Mouse (Mus musculus): Measurements from ENCODE around the gene Fnbp1l. TPM values are rescaled to one million over a fixed set of nuclear protein-coding genes. Genes with fewer than 3 reads are reported as not detected.

The Fnbp1l gene
- total RNA-seq (2021): 10 to 100 TPM; 26.4 to 29.3 TPM
- long read RNA-seq, experiment 1, partial matches to known transcripts: 0 of 4 reads
- long read RNA-seq, experiment 1, other reads (novel, unspliced or antisense): 4 of 4 reads
- long read RNA-seq, experiment 2, partial matches to known transcripts: 0 of 2 reads
- long read RNA-seq, experiment 2, other reads (novel, unspliced or antisense): 2 of 2 reads

GRCm38 (mm10) chr3:122618991-122619930, at the start of gene Fnbp1l:
Gene Fnbp1l (minus strand): TSS chr3:122619715.
- DNase-seq: peak; percentile 90

DNA sequence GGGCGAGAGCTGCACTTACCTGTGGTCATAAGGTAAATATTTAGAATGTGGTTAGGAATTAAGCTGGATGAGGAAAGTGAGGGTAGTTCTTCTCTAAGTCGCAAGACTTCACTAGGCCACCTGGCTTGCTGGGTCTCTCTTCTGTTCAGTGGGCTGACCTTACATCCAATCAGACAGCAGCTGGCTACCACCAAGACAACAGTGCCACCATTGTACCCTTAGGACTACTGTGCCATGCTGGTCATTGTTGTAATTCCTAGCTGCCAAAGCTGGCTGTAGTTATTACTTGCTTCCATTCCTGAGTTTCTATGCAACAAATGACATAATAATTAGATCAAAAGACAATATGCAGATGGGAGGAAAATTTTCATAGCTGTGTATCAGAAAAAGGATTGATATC, 41.3 kb upstream of the Fnbp1l start:
- DNase-seq: no peak

DNA sequence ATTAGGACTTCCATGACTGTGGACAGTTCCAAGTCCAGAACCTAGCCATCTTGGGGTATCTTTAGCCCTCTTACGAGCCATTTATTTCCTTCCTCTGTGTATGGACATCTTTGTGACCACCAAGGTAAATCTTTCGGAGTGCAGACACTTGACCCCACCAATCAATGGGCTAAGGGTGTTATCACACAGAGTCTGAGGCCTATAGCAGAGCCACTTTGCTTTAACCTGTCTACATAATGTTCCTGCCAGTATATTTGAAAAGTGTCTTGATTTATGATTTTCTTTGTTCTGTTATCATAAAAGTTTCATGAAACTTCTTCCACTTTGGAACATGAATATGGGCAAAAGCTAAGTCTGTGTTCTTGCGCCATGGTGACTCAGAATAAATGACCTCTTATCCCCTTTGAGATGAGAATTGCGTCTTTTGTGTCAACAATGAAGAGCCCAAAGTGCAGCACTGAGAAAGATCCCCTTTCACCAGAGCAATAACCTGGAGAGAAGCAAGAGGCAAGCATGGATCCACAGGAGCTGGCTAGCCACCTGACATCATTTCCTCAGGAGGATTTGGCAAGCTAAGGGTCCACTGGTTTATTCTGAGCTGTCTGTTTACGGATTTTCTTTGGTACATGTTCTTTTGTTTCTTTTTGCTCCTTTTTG, 39.9 kb upstream of the Fnbp1l start:
- DNase-seq: no peak

GRCm38 (mm10) chr3:122647195-122647837, 27.8 kb upstream of the Fnbp1l start:
- DNase-seq: no peak

- no peak for DNase-seq
These were observed 20.8 kb upstream of the Fnbp1l start for GRCm38 (mm10) chr3:122640286-122640685.

DNA sequence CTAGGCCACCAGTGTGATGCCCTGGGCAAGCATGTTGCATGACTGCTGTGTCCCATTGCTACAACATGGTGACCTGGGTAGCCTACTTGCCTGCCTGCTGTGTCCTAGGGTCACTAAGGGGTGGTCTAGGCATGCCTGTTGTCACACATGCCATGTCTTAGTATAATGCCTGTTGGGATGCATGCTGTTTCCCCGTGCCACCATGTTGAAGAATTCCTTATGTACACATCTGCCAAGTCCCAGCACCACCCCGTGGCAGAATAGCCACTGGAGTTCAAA, 19.6 kb upstream of the Fnbp1l start:
- DNase-seq: no peak

DNA sequence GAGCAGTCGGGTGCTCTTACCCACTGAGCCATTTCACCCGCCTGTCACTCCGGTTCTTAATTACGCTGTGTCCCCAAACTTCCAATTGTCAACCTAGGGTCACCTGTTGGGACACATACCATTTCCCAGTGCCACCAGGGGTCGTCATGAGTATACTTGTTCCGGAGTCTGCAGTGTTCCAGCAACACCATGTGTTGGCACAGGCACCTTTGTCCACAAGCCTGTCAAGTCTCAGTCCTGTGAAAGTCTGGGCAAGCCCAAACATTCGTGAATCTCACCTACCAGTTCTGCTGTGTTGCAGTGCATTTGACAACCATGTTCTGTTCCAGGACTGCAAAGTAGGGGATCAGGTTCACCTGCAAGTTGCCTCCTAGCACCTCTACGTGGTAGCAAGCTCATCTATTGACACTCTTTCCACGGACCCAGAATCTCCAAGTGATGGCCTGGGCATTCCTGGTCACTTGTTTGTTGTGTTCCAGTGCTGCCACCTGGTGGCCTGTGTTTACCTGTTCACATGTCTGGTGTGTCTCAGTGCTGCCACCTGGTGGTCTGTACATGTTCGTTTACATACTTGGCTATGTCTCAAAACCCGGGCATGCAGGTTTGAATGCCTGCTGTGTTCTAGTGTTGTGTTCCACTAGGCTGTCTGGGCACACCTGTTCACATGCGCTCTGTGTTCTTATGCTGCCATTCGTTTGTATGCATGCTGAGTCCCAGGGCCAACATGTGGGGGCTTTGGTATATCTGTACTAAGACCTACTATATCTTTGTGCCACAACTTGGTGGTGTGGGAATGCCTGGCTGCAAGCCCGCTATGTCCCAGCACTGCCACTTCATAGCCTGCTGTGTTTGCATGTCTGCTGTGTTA, 19.0 kb upstream of the Fnbp1l start:
- peak; percentile 95 for DNase-seq

DNA sequence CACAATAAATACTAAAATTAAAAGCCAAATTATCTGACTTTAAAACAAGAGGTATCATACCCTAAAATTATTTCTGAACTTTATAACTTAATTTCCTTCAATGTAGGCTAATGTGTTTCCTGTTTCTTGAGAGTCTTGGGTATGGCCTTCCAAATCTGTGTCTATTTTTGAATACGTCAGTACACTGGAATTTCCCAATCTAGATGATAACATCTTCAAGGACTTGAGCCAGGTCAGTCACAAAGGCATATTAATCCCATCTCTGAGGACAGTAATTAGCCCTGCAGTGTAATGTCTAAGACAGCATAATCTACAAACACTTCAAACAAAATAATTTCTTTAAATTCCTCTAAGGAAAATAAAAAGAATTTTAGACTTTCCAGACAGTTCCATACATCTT, 17.8 kb upstream of the Fnbp1l start:
- no peak for DNase-seq

GRCm38 (mm10) chr3:122635246-122635645, 15.7 kb upstream of the Fnbp1l start:
- no peak for DNase-seq

DNA sequence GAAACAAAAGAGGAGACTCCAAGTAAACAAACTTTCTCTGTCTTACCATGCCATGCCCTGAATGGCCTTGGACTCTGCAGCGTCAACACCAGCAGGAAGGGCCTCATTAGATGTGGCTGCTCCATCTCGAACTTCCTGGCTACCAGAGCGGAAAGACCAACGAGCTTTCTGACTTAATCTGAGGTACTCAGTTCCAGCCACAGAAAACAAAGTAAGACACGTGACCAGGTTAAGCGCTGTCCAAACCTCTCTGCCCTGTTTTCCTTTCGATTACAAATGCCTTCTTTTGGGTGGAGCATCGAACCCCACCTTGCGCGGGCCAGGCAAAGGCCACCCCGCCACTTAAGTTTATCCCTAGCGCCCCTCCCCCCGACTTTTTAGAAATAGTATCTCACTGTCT, 10.1 kb upstream of the Fnbp1l start:
- DNase-seq: peak; percentile 15

DNA sequence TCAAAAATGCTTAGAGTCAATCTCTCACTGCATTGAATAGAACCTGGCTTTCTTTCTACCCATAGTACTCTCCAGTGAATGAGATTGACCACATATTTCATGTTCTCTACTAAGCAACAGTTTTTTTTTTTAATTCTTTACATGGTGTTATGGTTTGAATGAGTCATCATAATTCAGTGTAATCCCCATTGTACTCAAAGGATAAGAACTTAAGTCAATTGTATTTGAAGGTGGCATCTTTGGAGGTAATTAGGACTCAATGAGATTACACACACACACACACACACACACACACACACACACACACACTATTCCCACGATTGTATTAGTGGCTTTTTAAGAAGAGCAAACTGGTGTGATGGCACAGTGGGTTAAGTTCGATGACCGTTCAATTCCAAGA, 9.4 kb upstream of the Fnbp1l start:
- no peak for DNase-seq

DNA sequence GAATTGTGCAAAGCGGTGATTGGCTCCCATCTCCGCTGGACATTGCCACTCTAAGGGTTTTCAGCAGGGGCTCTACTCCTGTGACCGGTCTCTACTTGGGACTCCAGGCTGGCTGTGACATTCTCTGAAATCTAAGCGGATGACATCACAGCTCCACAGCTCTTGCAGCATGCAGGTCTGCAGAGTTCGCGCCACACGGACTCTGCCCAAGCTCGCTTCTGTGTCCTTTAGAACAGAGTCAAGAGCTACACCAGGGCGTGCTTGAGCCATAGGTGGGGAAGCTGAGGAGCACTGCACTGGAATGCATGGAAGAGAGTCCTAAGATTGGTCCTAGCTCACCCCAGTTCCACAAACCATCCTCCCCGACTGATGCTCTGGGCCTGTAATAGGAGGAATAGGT, 9.0 kb upstream of the Fnbp1l start:
- no peak for DNase-seq

GRCm38 (mm10) chr3:122627846-122628245, 8.3 kb upstream of the Fnbp1l start:
- no peak for DNase-seq

GRCm38 (mm10) chr3:122624591-122624990, 5.1 kb upstream of the Fnbp1l start:
- DNase-seq: peak; percentile 69

- peak; percentile 56 for DNase-seq
These were observed 893 bp upstream of the Fnbp1l start for GRCm38 (mm10) chr3:122620285-122620931.

- no peak for DNase-seq
These were observed 393 bp upstream of the Fnbp1l start for GRCm38 (mm10) chr3:122619931-122620284.

DNA sequence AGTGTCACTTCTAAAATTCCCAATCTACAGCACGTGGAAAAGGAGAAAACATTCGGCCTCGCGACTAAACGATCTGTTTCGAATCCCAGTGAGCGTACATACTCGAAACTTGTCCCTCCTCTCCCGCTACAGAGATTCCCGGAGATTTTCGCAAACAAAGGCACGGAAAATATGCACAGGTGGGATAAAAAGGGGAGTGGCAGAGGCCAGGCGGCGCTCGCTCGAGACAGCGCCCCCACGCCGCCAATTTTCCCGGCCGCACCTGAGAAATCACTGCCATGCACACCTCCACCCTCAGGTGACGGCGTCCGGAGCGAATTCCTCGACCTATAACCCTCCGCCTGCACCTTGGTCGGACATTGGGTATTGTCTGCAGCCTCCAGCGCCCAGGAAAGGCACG, 1.1 kb downstream of the Fnbp1l start:
- DNase-seq: peak; percentile 42

GRCm38 (mm10) chr3:122617613-122618340, 1.7 kb downstream of the Fnbp1l start:
- DNase-seq: no peak

DNA sequence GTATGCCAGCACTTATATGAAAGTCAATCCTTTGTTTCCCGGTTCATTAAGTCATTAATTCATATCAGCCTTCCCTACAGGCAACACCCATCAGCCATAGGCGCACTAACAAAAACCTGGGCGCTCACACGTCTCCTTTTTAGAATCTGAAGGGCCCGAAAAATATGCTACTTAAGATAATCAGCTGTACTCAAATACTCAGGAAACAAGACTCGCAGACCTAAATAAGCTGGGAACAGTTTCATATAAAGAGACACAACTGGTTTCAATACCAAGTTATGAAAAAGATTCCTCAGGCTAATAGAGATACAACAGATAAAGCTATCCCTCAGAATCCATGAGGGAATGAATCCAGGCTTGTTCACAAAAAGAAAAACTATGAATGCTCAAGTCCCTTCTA, 7.0 kb downstream of the Fnbp1l start:
- DNase-seq: no peak

- DNase-seq: no peak
These were observed 7.8 kb downstream of the Fnbp1l start for GRCm38 (mm10) chr3:122611761-122612160.
